Mouse (Mus musculus) embryonic facial prominence, embryonic 10.5 days (tissue): ENCODE data around the gene Uaca. TPM values are rescaled to one million over a fixed set of nuclear protein-coding genes. Genes with fewer than 3 reads are reported as not detected.

Experiments
- DNase-seq: peaks from one replicate; pipeline ENCODE4 v3.0.0-alpha.2; 2017; ENCODE audit warnings: low spot score
- H3K27ac ChIP-seq: fragments of 300-500 bp; sonication (generic); replicated peaks from 2 replicates; pipeline ENCODE4 v1.5.1; 2016; ENCODE audit warnings: mild to moderate bottlenecking
- H3K27me3 ChIP-seq: fragments of 300-500 bp; sonication (generic); replicated peaks from 2 replicates; pipeline ENCODE4 v1.6.1; 2016; ENCODE audit warnings: low read depth, mild to moderate bottlenecking; ENCODE audit not compliant: poor library complexity, severe bottlenecking
- H3K36me3 ChIP-seq: fragments of 300-500 bp; sonication (generic); replicated peaks from 2 replicates; pipeline ENCODE4 v1.6.1; 2016; ENCODE audit warnings: mild to moderate bottlenecking, moderate library complexity
- H3K4me1 ChIP-seq: fragments of 300-500 bp; sonication (generic); 2 replicates; pipeline ENCODE4 v1.6.1; 2016
- H3K4me3 ChIP-seq: fragments of 300-500 bp; sonication (generic); 2 replicates; pipeline ENCODE4 v1.5.1; 2016; ENCODE audit warnings: mild to moderate bottlenecking, moderate library complexity
- H3K9me3 ChIP-seq: fragments of 300-500 bp; sonication (generic); 2 replicates; pipeline ENCODE4 v1.6.1; 2016; ENCODE audit warnings: mild to moderate bottlenecking
- WGBS: fragments of 180-500 bp; shearing (Covaris S2); methylation state at CpG from one replicate; pipeline ENCODE4 v1.1.7; 2016; 5-methylcytosine and 5-hydroxymethylcytosine counted together
- polyA plus RNA-seq: library from polyadenylated mRNA; unstranded; fragments of >200 nt; fragmentation: Nextera tagmentation; extraction: Ambion mirVana; gene quantifications from 2 replicates; pipeline ENCODE4 v1.2.1, GENCODE M21; 2016

Gene Uaca
- polyA plus RNA-seq, 1 experiment from 2014 or later = 31.0 TPM

GRCm38 (mm10) chr9:60899797-60900459 lies 105.6 kb downstream of the Uaca start:
- peaks cover 8% of the 10 kb centered on the region; the same call in 1 of the 2 replicates for H3K27me3 ChIP-seq
- DNase-seq = no peak
- H3K9me3 ChIP-seq = no peaks in the 10 kb centered on the region
- 73% methylated on average over 3 of the region's 3 CpGs for WGBS
- no peak overlapping the region for H3K4me3 ChIP-seq
- peaks cover 23% of the 10 kb centered on the region for H3K4me1 ChIP-seq
- H3K36me3 ChIP-seq = no peaks in the 10 kb centered on the region
- no peak overlapping the region for H3K27ac ChIP-seq

DNA sequence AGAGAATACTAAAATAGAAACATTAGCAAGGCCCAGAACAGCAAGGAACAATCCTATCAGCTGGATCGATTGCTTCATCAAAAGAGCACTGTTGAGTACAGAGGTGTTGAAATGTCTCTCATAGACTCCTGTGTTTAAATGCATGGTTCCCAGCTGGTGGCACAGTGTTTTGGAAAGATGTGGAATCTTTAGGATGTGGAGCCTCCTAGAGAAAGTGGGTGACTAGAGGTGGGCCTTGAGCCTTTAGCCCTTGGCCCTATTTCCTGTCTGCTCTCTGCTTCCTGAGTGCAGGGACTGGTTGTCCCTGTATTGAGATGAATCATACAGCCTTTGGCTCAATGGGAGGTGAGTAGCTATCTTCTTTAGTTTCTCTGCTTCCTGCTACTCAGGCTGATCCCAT lies 117.9 kb downstream of the Uaca start:
- Histone ChIP-seq H3K9me3 (no peaks in the 10 kb centered on the region), H3K4me3 (no peak overlapping the region), H3K27ac (no peak overlapping the region), H3K4me1 (no peaks in the 10 kb centered on the region), H3K27me3 (no peaks in the 10 kb centered on the region), H3K36me3 (no peaks in the 10 kb centered on the region)
- DNase-seq = no peak
- 92% methylated on average over 1 of the region's 1 CpGs for WGBS

- WGBS = 84% methylated on average over 3 of the region's 3 CpGs
Observed at GRCm38 (mm10) chr9:60913626-60914025, 119.3 kb downstream of the Uaca start.

GRCm38 (mm10) chr9:60919936-60920672 lies 125.8 kb downstream of the Uaca start:
- no peak for DNase-seq

More at GRCm38 (mm10) chr9:60913626-60914025, 119.3 kb downstream of the Uaca start:
- no peaks in the 10 kb centered on the region for H3K36me3 ChIP-seq
- no peaks in the 10 kb centered on the region for H3K9me3 ChIP-seq
- no peak overlapping the region for H3K4me3 ChIP-seq
- no peak overlapping the region for H3K27ac ChIP-seq
- 0 out of 2 replicates have a peak, but pooled peaks cover 6% of the 10 kb centered on the region for H3K27me3 ChIP-seq
- H3K4me1 ChIP-seq = peaks cover under 1% of the 10 kb centered on the region; the same call in 1 of the 2 replicates
- no peak for DNase-seq

GRCm38 (mm10) chr9:60920673-60921062 lies 126.3 kb downstream of the Uaca start:
- H3K36me3 ChIP-seq = no peaks in the 10 kb centered on the region
- no peak for DNase-seq
- 0 out of 2 replicates have a peak, but pooled peaks cover 10% of the 10 kb centered on the region for H3K27me3 ChIP-seq
- H3K9me3 ChIP-seq = no peaks in the 10 kb centered on the region
- WGBS = 70% methylated on average over 10 of the region's 10 CpGs
- peaks cover 27% of the 10 kb centered on the region for H3K4me1 ChIP-seq
- no peak overlapping the region for H3K4me3 ChIP-seq
- H3K27ac ChIP-seq = peak overlapping the region; percentile 27

More at GRCm38 (mm10) chr9:60919936-60920672, 125.8 kb downstream of the Uaca start:
- no peak overlapping the region for H3K4me3 ChIP-seq
- H3K36me3 ChIP-seq = no peaks in the 10 kb centered on the region
- H3K27ac ChIP-seq = peak overlapping the region; percentile 27
- H3K4me1 ChIP-seq = peaks cover 27% of the 10 kb centered on the region
- no peaks in the 10 kb centered on the region for H3K9me3 ChIP-seq
- WGBS = 60% methylated on average over 8 of the region's 8 CpGs
- 0 out of 2 replicates have a peak, but pooled peaks cover 10% of the 10 kb centered on the region for H3K27me3 ChIP-seq

DNA sequence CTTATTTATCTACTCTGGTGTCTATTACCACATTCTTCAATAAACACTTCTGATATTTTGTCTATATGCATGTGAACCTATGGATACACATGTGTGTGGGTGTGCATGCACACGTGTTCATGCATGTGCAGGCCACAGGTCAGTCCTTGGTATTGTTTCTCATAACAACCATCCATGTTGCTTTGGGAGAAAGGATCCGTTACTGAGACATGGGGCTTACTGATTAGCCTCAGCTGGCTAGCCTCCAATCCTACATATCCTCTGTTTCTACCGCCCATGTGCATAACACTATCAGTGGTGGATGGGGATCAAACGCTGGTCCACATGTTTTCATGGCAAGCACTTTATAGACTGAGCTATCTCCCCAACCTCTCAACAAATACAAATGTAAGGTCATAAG lies 126.9 kb downstream of the Uaca start:
- Histone ChIP-seq H3K4me1 (peaks cover 27% of the 10 kb centered on the region), H3K4me3 (no peak overlapping the region), H3K27ac (no peak overlapping the region), H3K27me3 (0 out of 2 replicates have a peak, but pooled peaks cover 10% of the 10 kb centered on the region), H3K36me3 (no peaks in the 10 kb centered on the region), H3K9me3 (no peaks in the 10 kb centered on the region)
- WGBS = 93% methylated on average over 4 of the region's 4 CpGs
- DNase-seq = no peak

DNA sequence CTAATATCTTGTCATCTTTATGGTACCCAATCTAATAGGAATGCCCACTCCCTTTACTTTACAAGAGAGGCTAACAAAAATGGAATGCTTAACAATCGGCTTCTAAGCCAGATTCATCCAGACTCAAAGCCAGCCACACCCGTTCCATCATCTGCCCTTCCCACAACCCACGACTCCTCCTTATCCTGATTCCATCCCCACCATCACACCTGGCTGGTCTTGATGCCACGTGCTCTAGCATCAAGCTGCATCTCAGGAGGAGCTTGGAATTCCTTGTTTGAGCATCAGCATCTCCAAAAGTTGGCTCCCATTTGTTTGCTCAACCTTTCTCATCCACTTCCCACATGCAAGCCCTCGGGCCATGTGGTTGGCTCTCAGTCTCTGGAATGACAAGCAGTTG lies 127.5 kb downstream of the Uaca start:
- 87% methylated on average over 5 of the region's 5 CpGs for WGBS
- no peak overlapping the region for H3K4me3 ChIP-seq
- H3K4me1 ChIP-seq = peaks cover 27% of the 10 kb centered on the region
- H3K36me3 ChIP-seq = no peaks in the 10 kb centered on the region
- H3K27ac ChIP-seq = no peak overlapping the region
- DNase-seq = no peak
- H3K27me3 ChIP-seq = 0 out of 2 replicates have a peak, but pooled peaks cover 10% of the 10 kb centered on the region
- H3K9me3 ChIP-seq = no peaks in the 10 kb centered on the region

- Histone ChIP-seq H3K36me3 (no peaks in the 10 kb centered on the region), H3K4me3 (no peak overlapping the region), H3K27me3 (0 out of 2 replicates have a peak, but pooled peaks cover 4% of the 10 kb centered on the region), H3K4me1 (peaks cover 4% of the 10 kb centered on the region; the same call in 1 of the 2 replicates), H3K9me3 (no peaks in the 10 kb centered on the region), H3K27ac (no peak overlapping the region)
- DNase-seq = peak; percentile 15
- 75% methylated on average over 9 of the region's 9 CpGs for WGBS
Observed at GRCm38 (mm10) chr9:60926301-60926700, 132.0 kb downstream of the Uaca start.

DNA sequence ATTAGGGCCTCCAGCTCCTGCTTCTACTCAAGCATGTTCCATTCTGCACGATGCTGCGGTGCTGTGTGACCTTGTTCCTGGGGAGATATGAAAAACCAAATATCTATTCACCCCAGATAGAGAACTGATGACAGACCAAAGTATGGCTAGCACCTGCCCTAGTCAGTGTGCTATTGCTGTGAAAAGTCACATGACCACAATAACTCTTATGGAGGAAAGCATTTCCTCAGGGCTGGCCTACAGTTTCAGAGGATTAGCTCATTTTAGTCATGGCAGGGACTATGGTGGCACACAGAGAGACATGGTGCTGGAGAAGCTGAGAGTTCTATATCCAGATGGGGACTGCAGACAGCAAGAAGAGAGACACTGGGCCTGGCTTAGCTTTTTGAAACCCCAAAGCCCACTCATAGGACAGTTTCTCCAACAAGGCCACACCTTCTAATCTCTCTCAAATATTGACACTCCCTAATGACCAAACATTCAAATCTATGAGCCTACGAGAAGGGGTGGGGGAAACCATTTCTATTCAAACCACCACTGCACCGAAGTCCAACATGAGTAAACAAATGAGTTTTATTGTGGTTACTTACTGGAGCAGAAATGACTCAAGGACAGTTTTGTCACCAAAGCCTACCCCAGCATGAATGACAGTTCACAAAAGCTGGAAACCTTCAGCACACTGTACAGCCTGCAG lies 135.1 kb downstream of the Uaca start:
- 89% methylated on average over 4 of the region's 4 CpGs for WGBS
- no peaks in the 10 kb centered on the region for H3K4me1 ChIP-seq
- H3K36me3 ChIP-seq = no peaks in the 10 kb centered on the region
- no peak overlapping the region for H3K27ac ChIP-seq
- H3K27me3 ChIP-seq = no peaks in the 10 kb centered on the region
- H3K4me3 ChIP-seq = no peak overlapping the region
- no peak for DNase-seq
- H3K9me3 ChIP-seq = no peaks in the 10 kb centered on the region

Other genes with a start within 250 kb of the Uaca start
- gene Lrrc49, start 106.4 kb upstream of the Uaca start, polyA plus RNA-seq = 25.9 and 27.1 TPM in 2 replicates
- gene Larp6, start 81.6 kb upstream of the Uaca start, polyA plus RNA-seq = 0.72 TPM in 2 replicates